Mouse (Mus musculus) liver, embryonic 13.5 days (tissue): ENCODE measurements around the gene Hint2. TPM values are rescaled to one million over a fixed set of nuclear protein-coding genes. Genes with fewer than 3 reads are reported as not detected.

Experiments used
- ATAC-seq: fragments of 200-750 bp; cut with Nextera tagmentation; 2 replicates; pipeline ENCODE4 v1.8.0; 2017; ENCODE audit warnings: low read depth, mild to moderate bottlenecking, moderate number of reproducible peaks, moderate library complexity
- DNase-seq: peaks from one replicate; pipeline ENCODE4 v3.0.0; 2022
- H3K27ac ChIP-seq: fragments of 300-500 bp; sonication (generic); 2 replicates; pipeline ENCODE4 v1.5.1; 2015; ENCODE audit warnings: moderate library complexity, mild to moderate bottlenecking, inconsistent platforms
- H3K27me3 ChIP-seq: fragments of 300-500 bp; sonication (generic); 2 replicates; pipeline ENCODE4 v1.6.1; 2015; ENCODE audit warnings: mild to moderate bottlenecking, inconsistent platforms
- H3K36me3 ChIP-seq: fragments of 300-500 bp; sonication (generic); 2 replicates; pipeline ENCODE4 v1.6.1; 2015; ENCODE audit warnings: mild to moderate bottlenecking, inconsistent platforms
- H3K4me1 ChIP-seq: fragments of 300-500 bp; sonication (generic); replicated peaks from 2 replicates; pipeline ENCODE4 v1.6.1; 2015; ENCODE audit warnings: inconsistent platforms
- H3K4me2 ChIP-seq: fragments of 300-500 bp; sonication (generic); 2 replicates; pipeline ENCODE4 v1.6.1; 2015; ENCODE audit warnings: inconsistent platforms, mild to moderate bottlenecking, moderate library complexity
- H3K4me3 ChIP-seq: fragments of 300-500 bp; sonication (generic); replicated peaks from 2 replicates; pipeline ENCODE4 v1.5.1; 2015; ENCODE audit warnings: mild to moderate bottlenecking, inconsistent platforms
- H3K9ac ChIP-seq: fragments of 300-500 bp; sonication (generic); 2 replicates; pipeline ENCODE4 v1.6.1; 2015; ENCODE audit warnings: mild to moderate bottlenecking, inconsistent platforms
- H3K9me3 ChIP-seq: fragments of 300-500 bp; sonication (generic); replicated peaks from 2 replicates; pipeline ENCODE4 v1.6.1; 2016; ENCODE audit warnings: inconsistent platforms
- WGBS: fragments of 180-500 bp; shearing (Covaris S2); methylation state at CpG from one replicate; pipeline ENCODE4 v1.1.7; 2015; ENCODE audit not compliant: insufficient replicate concordance; 5-methylcytosine and 5-hydroxymethylcytosine counted together
- polyA plus RNA-seq: library from polyadenylated mRNA; unstranded; fragments of >200 nt; fragmentation: Nextera tagmentation; extraction: Ambion mirVana; gene quantifications from 2 replicates; pipeline ENCODE4 v1.2.1, GENCODE M21; 2015

Hint2 gene
- 66.4 and 66.9 TPM in 2 replicates for polyA plus RNA-seq

- Histone ChIP-seq H3K27me3 (peaks cover 31% of the 10 kb centered on the region), H3K36me3 (no peaks in the 10 kb centered on the region), H3K4me1 (peaks cover 33% of the 10 kb centered on the region), H3K4me3 (peak within 1 kb of the TSS; percentile 86), H3K4me2 (peak within 1 kb of the TSS; percentile 90), H3K27ac (peak within 1 kb of the TSS; percentile 77), H3K9me3 (no peaks in the 10 kb centered on the region), H3K9ac (peak within 1 kb of the TSS; percentile 84)
- peak; percentile 92 for DNase-seq
- WGBS = 2% methylated on average over 34 of the region's 34 CpGs
- peak; percentile 96 for ATAC-seq
Observed at GRCm38 (mm10) chr4:43656339-43657109, at the start of gene Hint2. Hint2 (minus strand) TSS chr4:43656466.

- WGBS = 70% methylated on average over 13 of the region's 13 CpGs
- ATAC-seq (no peak), DNase-seq (no peak)
- no peak overlapping the region for H3K9ac ChIP-seq
- H3K4me3 ChIP-seq = no peak overlapping the region
- no peak overlapping the region for H3K4me2 ChIP-seq
- H3K9me3 ChIP-seq = no peaks in the 10 kb centered on the region
- H3K27me3 ChIP-seq = 0 out of 2 replicates have a peak, but pooled peaks cover 7% of the 10 kb centered on the region
- H3K4me1 ChIP-seq = no peaks in the 10 kb centered on the region
- no peak overlapping the region for H3K27ac ChIP-seq
- H3K36me3 ChIP-seq = no peaks in the 10 kb centered on the region
Observed at GRCm38 (mm10) chr4:43705991-43706390, 49.7 kb upstream of the Hint2 start.

DNA sequence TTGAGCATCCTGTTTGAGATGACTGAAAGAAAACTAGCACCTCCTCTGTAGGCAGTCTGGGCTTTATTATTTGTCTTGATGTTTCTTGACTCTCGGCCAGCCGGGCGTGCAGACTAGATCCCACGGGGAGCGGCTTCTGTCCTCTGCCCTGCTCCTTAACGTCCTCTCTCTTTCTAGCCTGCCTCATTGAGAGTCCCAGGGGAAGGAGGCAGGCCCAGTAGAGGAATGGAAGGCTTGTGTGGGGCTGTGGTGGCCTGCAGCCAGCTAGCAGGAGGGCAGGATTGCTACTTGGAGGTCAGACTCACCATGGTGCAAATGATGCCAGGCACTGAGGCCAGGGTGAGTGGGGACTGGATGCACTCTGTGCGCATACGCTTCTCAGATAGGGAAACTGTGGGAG is 47.6 kb upstream of the Hint2 start:
- Histone ChIP-seq H3K27me3 (peaks cover 10% of the 10 kb centered on the region; the same call in 1 of the 2 replicates), H3K4me1 (no peaks in the 10 kb centered on the region), H3K36me3 (no peaks in the 10 kb centered on the region), H3K9me3 (no peaks in the 10 kb centered on the region), H3K4me3 (no peak overlapping the region), H3K9ac (no peak overlapping the region), H3K4me2 (no peak overlapping the region), H3K27ac (no peak overlapping the region)
- WGBS = 83% methylated on average over 8 of the region's 8 CpGs
- DNase-seq (no peak), ATAC-seq (no peak)

DNA sequence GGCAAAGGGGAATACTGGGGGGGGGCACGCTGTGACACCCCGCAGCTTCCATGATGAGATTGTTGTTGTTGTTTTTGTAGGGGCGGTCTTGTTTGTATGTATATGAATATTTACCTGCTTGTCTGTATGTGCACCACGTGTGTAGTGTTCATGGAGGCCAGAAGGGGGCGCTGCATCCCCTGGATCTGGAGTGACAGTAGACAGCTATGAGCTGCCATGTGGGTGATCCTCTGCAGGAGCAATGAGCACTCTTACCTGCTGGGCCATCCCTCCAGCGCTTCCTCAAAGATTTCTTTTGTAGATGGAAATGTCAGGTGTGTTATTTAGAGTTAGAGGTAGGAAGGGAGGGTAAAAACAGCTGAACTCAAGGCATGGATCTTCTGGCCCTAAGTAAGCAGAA is 47.2 kb upstream of the Hint2 start:
- no peak overlapping the region for H3K9ac ChIP-seq
- H3K4me1 ChIP-seq = no peaks in the 10 kb centered on the region
- no peak overlapping the region for H3K27ac ChIP-seq
- H3K4me3 ChIP-seq = no peak overlapping the region
- H3K27me3 ChIP-seq = peaks cover 10% of the 10 kb centered on the region; the same call in 1 of the 2 replicates
- DNase-seq (no peak), ATAC-seq (no peak)
- H3K36me3 ChIP-seq = no peaks in the 10 kb centered on the region
- no peak overlapping the region for H3K4me2 ChIP-seq
- WGBS = 65% methylated on average over 6 of the region's 6 CpGs
- no peaks in the 10 kb centered on the region for H3K9me3 ChIP-seq

GRCm38 (mm10) chr4:43700707-43701106 is 44.4 kb upstream of the Hint2 start, which contains the start of gene Olfr70:
Olfr70 (minus strand) TSS chr4:43700807.
- H3K4me1 ChIP-seq = peaks cover 2% of the 10 kb centered on the region
- no peak within 1 kb of the TSS for H3K9ac ChIP-seq
- no peaks in the 10 kb centered on the region for H3K36me3 ChIP-seq
- DNase-seq = no peak
- H3K9me3 ChIP-seq = no peaks in the 10 kb centered on the region
- no peak within 1 kb of the TSS for H3K27ac ChIP-seq
- H3K4me3 ChIP-seq = no peak within 1 kb of the TSS
- no peak for ATAC-seq
- WGBS = 77% methylated on average over 6 of the region's 6 CpGs
- peaks cover 14% of the 10 kb centered on the region for H3K27me3 ChIP-seq
- H3K4me2 ChIP-seq = no peak within 1 kb of the TSS

- DNase-seq (no peak), ATAC-seq (no peak)
- no peaks in the 10 kb centered on the region for H3K9me3 ChIP-seq
- WGBS = 87% methylated on average over 13 of the region's 13 CpGs
- H3K9ac ChIP-seq = no peak overlapping the region
- H3K4me3 ChIP-seq = no peak overlapping the region
- H3K4me1 ChIP-seq = peaks cover 35% of the 10 kb centered on the region
- peaks cover 14% of the 10 kb centered on the region for H3K27me3 ChIP-seq
- no peak overlapping the region for H3K27ac ChIP-seq
- H3K4me2 ChIP-seq = no peak overlapping the region
- H3K36me3 ChIP-seq = no peaks in the 10 kb centered on the region
Observed at GRCm38 (mm10) chr4:43696561-43696960, 40.3 kb upstream of the Hint2 start.

DNA sequence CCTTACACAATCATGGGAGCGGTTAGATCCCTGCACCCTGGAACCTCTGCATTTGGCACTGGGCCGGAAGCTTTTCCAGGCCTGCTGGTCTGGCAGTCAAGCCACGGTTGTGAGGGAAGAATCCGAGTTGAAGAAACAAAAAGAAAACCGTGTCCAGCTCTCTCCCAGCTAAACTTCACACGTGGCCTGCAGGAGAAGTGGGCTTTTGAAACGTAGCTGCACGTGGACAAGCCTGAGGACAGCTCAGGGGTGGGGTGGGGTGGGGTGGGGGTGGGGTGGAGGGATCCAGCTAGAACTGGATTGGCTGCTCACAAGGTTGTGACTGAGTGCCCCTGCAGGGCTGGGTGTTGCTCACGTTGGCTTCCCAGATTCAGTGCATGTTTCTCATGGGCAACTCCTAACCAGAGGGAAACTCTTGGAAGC is 39.0 kb upstream of the Hint2 start:
- peaks cover 35% of the 10 kb centered on the region for H3K4me1 ChIP-seq
- H3K9ac ChIP-seq = no peak overlapping the region
- ATAC-seq (0 out of 2 replicates have a peak, but pooled peaks have one; percentile 50), DNase-seq (no peak)
- no peak overlapping the region for H3K27ac ChIP-seq
- H3K4me2 ChIP-seq = no peak overlapping the region
- H3K4me3 ChIP-seq = no peak overlapping the region
- no peaks in the 10 kb centered on the region for H3K9me3 ChIP-seq
- peaks cover 10% of the 10 kb centered on the region for H3K27me3 ChIP-seq
- 29% methylated on average over 9 of the region's 9 CpGs for WGBS
- H3K36me3 ChIP-seq = no peaks in the 10 kb centered on the region

DNA sequence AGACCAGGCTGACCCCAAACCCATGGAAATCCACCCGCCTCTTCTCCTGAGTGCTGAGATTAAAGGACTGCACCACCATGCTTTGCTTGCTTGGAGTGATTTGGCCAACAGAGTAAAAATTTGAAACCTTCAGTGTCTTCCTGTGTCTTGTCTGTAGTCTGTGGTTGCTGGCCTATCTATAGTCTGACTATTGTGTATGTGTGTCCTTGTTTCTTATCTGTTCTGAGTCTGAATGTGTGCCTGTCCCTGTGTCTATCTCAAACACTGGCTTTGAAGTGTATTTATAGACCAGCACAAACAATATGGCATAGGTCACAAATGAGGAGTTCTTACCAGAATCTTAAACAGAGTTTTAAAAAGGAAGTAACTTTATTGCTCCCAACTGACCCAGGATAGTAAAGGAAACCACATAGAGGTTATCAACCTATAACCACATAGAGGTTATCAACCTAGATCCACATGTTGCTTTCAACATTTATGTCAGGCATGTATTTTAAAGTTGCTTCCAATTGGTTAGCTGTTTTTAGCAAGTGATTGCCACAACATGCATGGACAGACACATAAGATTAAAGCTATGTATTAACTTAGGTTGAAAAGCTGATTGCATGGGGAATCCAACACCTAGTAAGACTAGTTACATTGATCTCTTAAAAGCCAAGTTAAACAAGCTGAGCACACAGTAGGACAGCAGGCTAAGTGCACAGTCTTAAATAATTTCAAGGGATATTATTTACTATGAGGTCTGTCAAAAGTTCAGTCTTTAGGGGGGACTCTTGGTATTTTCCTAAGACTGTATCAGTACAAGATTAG is 38.4 kb upstream of the Hint2 start:
- 30% methylated on average over 1 of the region's 1 CpGs for whole genome bisulfite sequencing
- ATAC-seq = peak; percentile 40; the same call in 1 of the 2 replicates

DNA sequence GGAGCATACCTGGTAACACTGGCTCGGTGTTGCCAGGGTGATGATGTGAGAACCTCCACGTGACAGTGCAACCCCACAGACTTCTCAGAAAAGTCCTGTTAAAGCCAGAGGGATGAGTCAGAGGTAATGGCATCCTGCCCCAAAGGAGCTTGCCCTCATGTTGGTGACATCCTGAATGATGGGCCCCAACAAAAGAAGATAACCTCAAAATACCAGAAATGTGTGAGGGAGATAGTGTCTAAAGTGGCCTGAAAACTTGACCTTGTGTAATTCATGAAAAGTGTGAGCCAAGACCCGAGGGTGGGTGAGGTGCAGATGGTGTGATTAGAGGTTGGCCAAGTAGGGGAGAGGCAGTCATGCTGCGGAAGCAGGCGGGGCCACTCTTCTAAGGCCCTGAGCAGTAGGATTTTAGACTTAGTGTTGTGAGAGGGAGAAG is 37.6 kb upstream of the Hint2 start:
- DNase-seq (no peak), ATAC-seq (peak; percentile 50)
- H3K36me3 ChIP-seq = no peaks in the 10 kb centered on the region
- 17% methylated on average over 5 of the region's 5 CpGs for whole genome bisulfite sequencing
- H3K9ac ChIP-seq = no peak overlapping the region
- no peak overlapping the region for H3K4me2 ChIP-seq
- H3K9me3 ChIP-seq = no peaks in the 10 kb centered on the region
- no peak overlapping the region for H3K27ac ChIP-seq
- H3K27me3 ChIP-seq = peaks cover 10% of the 10 kb centered on the region
- H3K4me3 ChIP-seq = no peak overlapping the region
- peaks cover 35% of the 10 kb centered on the region for H3K4me1 ChIP-seq

More for the DNA sequence above, 38.4 kb upstream of the Hint2 start:
- Histone ChIP-seq H3K4me3 (no peak overlapping the region), H3K36me3 (no peaks in the 10 kb centered on the region), H3K4me1 (peaks cover 35% of the 10 kb centered on the region), H3K27ac (no peak overlapping the region; the same call in 1 of the 2 replicates), H3K9ac (no peak overlapping the region), H3K27me3 (peaks cover 10% of the 10 kb centered on the region), H3K9me3 (no peaks in the 10 kb centered on the region), H3K4me2 (no peak overlapping the region)
- no peak for DNase-seq

DNA sequence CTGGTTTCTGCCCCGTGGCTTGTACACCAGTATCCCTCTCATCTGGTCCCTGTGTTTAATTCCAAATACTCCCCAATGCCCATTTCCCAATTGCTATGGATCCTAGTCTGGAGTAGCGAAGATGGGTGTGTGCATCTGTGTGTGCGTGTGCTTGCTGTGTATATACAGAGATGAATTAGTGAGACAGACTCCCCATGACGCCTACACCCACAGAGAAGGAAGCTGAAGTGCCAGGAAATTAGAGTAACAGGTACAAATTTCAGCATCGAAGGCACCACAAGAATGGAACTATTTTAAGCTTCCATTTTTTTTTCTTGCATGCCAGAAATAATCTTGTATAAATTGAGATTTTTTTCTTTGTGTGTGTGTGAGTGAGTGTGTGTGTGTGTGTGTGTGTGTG is 34.8 kb upstream of the Hint2 start:
- Histone ChIP-seq H3K4me1 (peaks cover 35% of the 10 kb centered on the region), H3K4me3 (no peak overlapping the region), H3K27me3 (no peaks in the 10 kb centered on the region), H3K27ac (no peak overlapping the region), H3K9me3 (no peaks in the 10 kb centered on the region), H3K4me2 (no peak overlapping the region), H3K9ac (no peak overlapping the region), H3K36me3 (no peaks in the 10 kb centered on the region)
- 62% methylated on average over 5 of the region's 5 CpGs for WGBS
- no peak for DNase-seq
- no peak for ATAC-seq

DNA sequence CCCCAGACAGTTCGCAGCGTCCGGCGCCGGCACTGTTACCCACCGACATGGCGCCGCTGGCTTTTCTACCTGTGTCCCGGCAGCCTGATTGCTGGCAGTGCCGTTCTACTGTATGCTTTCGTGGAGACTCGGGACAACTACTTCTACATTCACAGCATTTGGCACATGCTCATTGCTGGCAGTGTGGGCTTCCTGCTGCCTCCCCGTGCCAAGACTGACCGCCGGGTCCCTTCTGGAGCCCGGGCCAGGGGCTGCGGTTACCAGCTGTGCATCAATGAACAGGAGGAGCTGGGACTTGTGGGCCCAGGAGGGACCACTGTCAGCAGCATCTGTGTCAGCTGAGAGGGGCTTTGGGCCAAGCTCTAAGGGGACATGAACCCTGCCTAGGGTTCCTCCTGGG is 33.8 kb upstream of the Hint2 start:
- H3K9me3 ChIP-seq = no peaks in the 10 kb centered on the region
- H3K4me2 ChIP-seq = no peak overlapping the region
- H3K27ac ChIP-seq = no peak overlapping the region
- DNase-seq = no peak
- 83% methylated on average over 17 of the region's 17 CpGs for WGBS
- H3K36me3 ChIP-seq = no peaks in the 10 kb centered on the region
- no peak overlapping the region for H3K9ac ChIP-seq
- H3K4me1 ChIP-seq = peaks cover 26% of the 10 kb centered on the region
- H3K4me3 ChIP-seq = no peak overlapping the region
- no peak for ATAC-seq
- no peaks in the 10 kb centered on the region for H3K27me3 ChIP-seq
